Mouse (Mus musculus): Measurements from ENCODE around the gene Krt84. TPM values are rescaled to one million over a fixed set of nuclear protein-coding genes. Genes with fewer than 3 reads are reported as not detected.
A peak's percentile ranks its signal among the peaks of the same experiment; 100 is the strongest.
"Not testable (repeated sequence)": the region's sequence is repeated elsewhere in the genome, so short reads cannot be mapped to it uniquely, and the experiment has no call there.

Gene Krt84
- polyA plus RNA-seq, 1 experiment from 2014 or later = not detected

GRCm38 (mm10) chr15:101550567-101550966 lies 17.9 kb upstream of the Krt84 start, which contains the start of gene Krt82:
Krt82 (minus strand) TSS chr15:101550667.
- Histone ChIP-seq H3K4me1 (ENCODE audit: control insufficient read depth, insufficient read depth, low read length) (peaks cover 3% of the 10 kb centered on the region), H3K9me3 (replicated peaks; ENCODE audit: control insufficient read depth, low read length) (no peaks in the 10 kb centered on the region), H3K27ac (ENCODE audit: low read depth, low read length) (no peak within 1 kb of the TSS), H3K36me3 (ENCODE audit: control insufficient read depth, insufficient read depth, low read length) (no peaks in the 10 kb centered on the region), H3K27me3 (replicated peaks; ENCODE audit: control insufficient read depth, insufficient read depth, low read length) (no peaks in the 10 kb centered on the region), H3K4me2 (ENCODE audit: low read length) (no peak within 1 kb of the TSS), H3K9ac (ENCODE audit: low read length) (no peak within 1 kb of the TSS), H3K4me3 (ENCODE audit: low read depth, low read length) (no peak within 1 kb of the TSS)
- DNase-seq (ENCODE audit: low spot score) = no peak
- WGBS = 82% methylated on average over 7 of the region's 7 CpGs
- no peak for ATAC-seq

- ATAC-seq (no peak), DNase-seq (ENCODE audit: low spot score) (no peak)
- Histone ChIP-seq H3K4me2 (ENCODE audit: low read length) (no peak overlapping the region), H3K36me3 (ENCODE audit: control insufficient read depth, insufficient read depth, low read length) (no peaks in the 10 kb centered on the region), H3K4me1 (ENCODE audit: control insufficient read depth, insufficient read depth, low read length) (no peaks in the 10 kb centered on the region), H3K27me3 (replicated peaks; ENCODE audit: control insufficient read depth, insufficient read depth, low read length) (no peaks in the 10 kb centered on the region), H3K27ac (ENCODE audit: low read depth, low read length) (no peak overlapping the region), H3K4me3 (ENCODE audit: low read depth, low read length) (no peak overlapping the region), H3K9me3 (replicated peaks; ENCODE audit: control insufficient read depth, low read length) (no peaks in the 10 kb centered on the region), H3K9ac (ENCODE audit: low read length) (no peak overlapping the region)
- 58% methylated on average over 3 of the region's 3 CpGs for WGBS
Observed at GRCm38 (mm10) chr15:101544478-101544877, 11.9 kb upstream of the Krt84 start.

GRCm38 (mm10) chr15:101542543-101542942 lies 9.9 kb upstream of the Krt84 start:
- H3K4me3 ChIP-seq (ENCODE audit: low read depth, low read length) = no peak overlapping the region
- no peaks in the 10 kb centered on the region for H3K4me1 ChIP-seq (ENCODE audit: control insufficient read depth, insufficient read depth, low read length)
- no peaks in the 10 kb centered on the region for H3K27me3 ChIP-seq (replicated peaks; ENCODE audit: control insufficient read depth, insufficient read depth, low read length)
- H3K9me3 ChIP-seq (replicated peaks; ENCODE audit: control insufficient read depth, low read length) = no peaks in the 10 kb centered on the region
- H3K9ac ChIP-seq (ENCODE audit: low read length) = no peak overlapping the region
- H3K4me2 ChIP-seq (ENCODE audit: low read length) = no peak overlapping the region
- ATAC-seq (no peak), DNase-seq (ENCODE audit: low spot score) (no peak)
- H3K36me3 ChIP-seq (ENCODE audit: control insufficient read depth, insufficient read depth, low read length) = no peaks in the 10 kb centered on the region
- 51% methylated on average over 8 of the region's 9 CpGs for WGBS
- no peak overlapping the region for H3K27ac ChIP-seq (ENCODE audit: low read depth, low read length)

- no peak overlapping the region for H3K27ac ChIP-seq (ENCODE audit: low read depth, low read length)
- H3K4me3 ChIP-seq (ENCODE audit: low read depth, low read length) = no peak overlapping the region
- no peaks in the 10 kb centered on the region for H3K36me3 ChIP-seq (ENCODE audit: control insufficient read depth, insufficient read depth, low read length)
- no peak overlapping the region for H3K4me2 ChIP-seq (ENCODE audit: low read length)
- H3K27me3 ChIP-seq (replicated peaks; ENCODE audit: control insufficient read depth, insufficient read depth, low read length) = no peaks in the 10 kb centered on the region
- no peak for DNase-seq (ENCODE audit: low spot score)
- 44% methylated on average over 4 of the region's 4 CpGs for WGBS
- H3K4me1 ChIP-seq (ENCODE audit: control insufficient read depth, insufficient read depth, low read length) = no peaks in the 10 kb centered on the region
- H3K9me3 ChIP-seq (replicated peaks; ENCODE audit: control insufficient read depth, low read length) = no peaks in the 10 kb centered on the region
- no peak for ATAC-seq
- no peak overlapping the region for H3K9ac ChIP-seq (ENCODE audit: low read length)
Observed at GRCm38 (mm10) chr15:101538580-101538900, 5.9 kb upstream of the Krt84 start.

- no peak overlapping the region for H3K4me2 ChIP-seq (ENCODE audit: low read length)
- H3K4me3 ChIP-seq (ENCODE audit: low read depth, low read length) = no peak overlapping the region
- no peaks in the 10 kb centered on the region for H3K36me3 ChIP-seq (ENCODE audit: control insufficient read depth, insufficient read depth, low read length)
- ATAC-seq = no peak
- DNase-seq (ENCODE audit: low spot score) = no peak
- no peaks in the 10 kb centered on the region for H3K9me3 ChIP-seq (replicated peaks; ENCODE audit: control insufficient read depth, low read length)
- no peaks in the 10 kb centered on the region for H3K4me1 ChIP-seq (ENCODE audit: control insufficient read depth, insufficient read depth, low read length)
- H3K27me3 ChIP-seq (replicated peaks; ENCODE audit: control insufficient read depth, insufficient read depth, low read length) = no peaks in the 10 kb centered on the region
- H3K9ac ChIP-seq (ENCODE audit: low read length) = no peak overlapping the region
- 40% methylated on average over 7 of the region's 7 CpGs for WGBS
- no peak overlapping the region for H3K27ac ChIP-seq (ENCODE audit: low read depth, low read length)
Observed at GRCm38 (mm10) chr15:101537864-101538579, 5.4 kb upstream of the Krt84 start.

GRCm38 (mm10) chr15:101536054-101536850 lies 3.6 kb upstream of the Krt84 start:
- 82% methylated on average over 9 of the region's 9 CpGs for WGBS
- H3K4me1 ChIP-seq (ENCODE audit: control insufficient read depth, insufficient read depth, low read length) = no peaks in the 10 kb centered on the region
- H3K9ac ChIP-seq (ENCODE audit: low read length) = no peak overlapping the region
- ATAC-seq (no peak), DNase-seq (ENCODE audit: low spot score) (no peak)
- no peak overlapping the region for H3K27ac ChIP-seq (ENCODE audit: low read depth, low read length)
- H3K9me3 ChIP-seq (replicated peaks; ENCODE audit: control insufficient read depth, low read length) = no peaks in the 10 kb centered on the region
- H3K27me3 ChIP-seq (replicated peaks; ENCODE audit: control insufficient read depth, insufficient read depth, low read length) = no peaks in the 10 kb centered on the region
- no peaks in the 10 kb centered on the region for H3K36me3 ChIP-seq (ENCODE audit: control insufficient read depth, insufficient read depth, low read length)
- no peak overlapping the region for H3K4me3 ChIP-seq (ENCODE audit: low read depth, low read length)
- H3K4me2 ChIP-seq (ENCODE audit: low read length) = no peak overlapping the region

GRCm38 (mm10) chr15:101522556-101523232 lies 9.9 kb downstream of the Krt84 start:
- ATAC-seq = no peak
- no peak overlapping the region for H3K4me3 ChIP-seq (ENCODE audit: low read depth, low read length)
- no peak overlapping the region for H3K4me2 ChIP-seq (ENCODE audit: low read length)
- no peak overlapping the region for H3K9ac ChIP-seq (ENCODE audit: low read length)
- H3K9me3 ChIP-seq (replicated peaks; ENCODE audit: control insufficient read depth, low read length) = no peaks in the 10 kb centered on the region
- H3K4me1 ChIP-seq (ENCODE audit: control insufficient read depth, insufficient read depth, low read length) = no peaks in the 10 kb centered on the region
- no peak overlapping the region for H3K27ac ChIP-seq (ENCODE audit: low read depth, low read length)
- WGBS = 73% methylated on average over 4 of the region's 4 CpGs
- no peak for DNase-seq (ENCODE audit: low spot score)
- H3K27me3 ChIP-seq (replicated peaks; ENCODE audit: control insufficient read depth, insufficient read depth, low read length) = no peaks in the 10 kb centered on the region
- no peaks in the 10 kb centered on the region for H3K36me3 ChIP-seq (ENCODE audit: control insufficient read depth, insufficient read depth, low read length)

GRCm38 (mm10) chr15:101519792-101520191 lies 12.8 kb downstream of the Krt84 start:
- DNase-seq (ENCODE audit: low spot score) (peak; percentile 90), ATAC-seq (no peak)
- Histone ChIP-seq H3K9ac (ENCODE audit: low read length) (no peak overlapping the region), H3K4me2 (ENCODE audit: low read length) (no peak overlapping the region), H3K36me3 (ENCODE audit: control insufficient read depth, insufficient read depth, low read length) (no peaks in the 10 kb centered on the region), H3K4me3 (ENCODE audit: low read depth, low read length) (no peak overlapping the region), H3K27me3 (replicated peaks; ENCODE audit: control insufficient read depth, insufficient read depth, low read length) (no peaks in the 10 kb centered on the region), H3K27ac (ENCODE audit: low read depth, low read length) (no peak overlapping the region), H3K9me3 (replicated peaks; ENCODE audit: control insufficient read depth, low read length) (no peaks in the 10 kb centered on the region), H3K4me1 (ENCODE audit: control insufficient read depth, insufficient read depth, low read length) (no peaks in the 10 kb centered on the region)
- 15% methylated on average over 2 of the region's 2 CpGs for WGBS

- not testable (repeated sequence) for H3K9me3 ChIP-seq (replicated peaks; ENCODE audit: control insufficient read depth, low read length); DNase-seq (ENCODE audit: low spot score); H3K27me3 ChIP-seq (replicated peaks; ENCODE audit: control insufficient read depth, insufficient read depth, low read length); H3K27ac ChIP-seq (ENCODE audit: low read depth, low read length); H3K4me1 ChIP-seq (ENCODE audit: control insufficient read depth, insufficient read depth, low read length); H3K36me3 ChIP-seq (ENCODE audit: control insufficient read depth, insufficient read depth, low read length); H3K4me2 ChIP-seq (ENCODE audit: low read length); H3K9ac ChIP-seq (ENCODE audit: low read length); H3K4me3 ChIP-seq (ENCODE audit: low read depth, low read length); ATAC-seq
- 77% methylated on average over 2 of the region's 2 CpGs for WGBS
Observed at GRCm38 (mm10) chr15:101517161-101517560, 15.5 kb downstream of the Krt84 start, which contains the start of gene Gm49425. Gm49425 (minus strand) TSS chr15:101517261.

Data from forebrain, embryonic 14.5 days (tissue).